Mouse (Mus musculus): ENCODE data around the gene Nup214.

GRCm38 (mm10) chr2:32024372-32024771 lies 50.1 kb downstream of the Nup214 start:
- TF ChIP-seq POLR2A (IDR thresholded peaks at IDR 0.05; ENCODE audit: insufficient read depth, low read depth, low read length) (no peak), EP300 (IDR thresholded peaks at IDR 0.05; ENCODE audit: insufficient read depth, low read depth, low read length) (no peak)

Data from heart, adult 2 months (tissue).